Mouse (Mus musculus): ENCODE data around the gene Tpst2.

The Tpst2 gene

DNA sequence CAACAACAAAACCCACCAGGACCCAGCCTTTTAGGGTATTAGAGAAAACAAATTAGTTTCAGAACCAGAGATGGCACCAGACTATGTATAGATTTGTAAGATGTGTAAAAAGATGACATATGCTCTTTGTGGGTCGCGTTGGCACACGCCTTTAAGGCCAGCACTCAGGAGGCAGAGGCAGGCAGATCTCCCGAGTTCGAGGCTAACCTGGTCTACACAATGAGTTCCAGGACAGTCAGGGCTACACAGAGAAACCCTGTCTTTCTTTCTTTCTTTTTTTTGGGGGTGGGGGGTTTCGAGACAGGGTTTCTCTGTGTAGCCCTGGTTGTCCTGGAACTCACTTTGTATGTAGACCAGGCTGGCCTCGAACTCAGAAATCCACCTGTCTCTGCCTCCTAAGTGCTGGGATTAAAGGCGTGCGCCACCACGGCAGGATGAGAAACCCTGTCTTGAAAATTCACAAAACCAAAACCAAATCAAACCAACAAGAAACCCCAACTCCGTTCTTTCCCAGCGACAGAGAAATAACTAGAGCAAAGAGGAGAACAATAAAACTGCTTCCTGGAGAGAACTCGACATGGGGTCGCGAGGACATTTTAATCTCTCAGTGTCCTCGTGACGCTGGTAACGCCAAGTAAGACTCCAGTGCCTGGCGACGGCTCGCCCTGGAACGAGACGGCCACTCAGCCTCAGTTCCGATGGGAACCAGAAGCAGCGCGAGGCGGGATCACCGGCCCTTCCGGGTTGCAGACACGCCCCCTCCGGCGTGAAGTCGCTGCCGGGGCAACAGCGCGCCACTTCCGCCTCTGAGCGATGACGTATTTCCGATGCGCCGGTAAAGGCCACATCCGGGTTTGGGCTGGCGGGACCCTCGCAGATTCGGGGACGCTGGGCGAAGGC, 49.3 kb downstream of the Tpst2 start, which contains the start of gene Tfip11:
Gene Tfip11 (plus strand): TSS at position 813 of the 900 bp plus-strand sequence.
- in situ Hi-C loops (cut with MseI, MboI): no loop called here

DNA sequence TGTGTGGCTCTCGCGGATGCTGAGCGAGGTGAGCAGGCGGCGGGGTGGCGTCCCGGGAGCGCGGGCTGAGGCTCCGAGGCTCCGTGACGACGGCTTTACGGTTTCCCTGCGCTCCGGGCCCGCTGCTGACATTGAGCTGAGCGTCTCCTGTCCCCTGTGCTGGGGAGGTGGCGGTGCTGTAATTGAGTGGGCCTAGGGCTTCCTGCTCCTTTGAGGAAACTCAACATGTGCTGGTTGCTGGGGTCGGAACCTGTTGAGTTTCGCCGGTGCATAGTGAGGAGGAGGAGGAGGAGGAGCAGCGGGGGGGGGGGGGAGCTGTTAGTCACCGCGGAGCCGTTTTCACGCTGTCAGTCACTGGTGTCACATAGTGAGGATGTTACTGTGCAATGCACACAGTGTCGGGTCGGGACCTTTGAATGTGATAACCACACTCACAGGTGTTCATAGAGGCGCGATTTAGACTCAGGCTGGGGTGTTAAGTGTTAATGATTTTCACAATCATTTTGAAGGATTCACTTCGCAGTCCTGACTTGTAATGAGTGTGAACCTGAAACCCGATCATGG, 50.0 kb downstream of the Tpst2 start:
- in situ Hi-C loops (cut with MseI, MboI): no loop called here

DNA sequence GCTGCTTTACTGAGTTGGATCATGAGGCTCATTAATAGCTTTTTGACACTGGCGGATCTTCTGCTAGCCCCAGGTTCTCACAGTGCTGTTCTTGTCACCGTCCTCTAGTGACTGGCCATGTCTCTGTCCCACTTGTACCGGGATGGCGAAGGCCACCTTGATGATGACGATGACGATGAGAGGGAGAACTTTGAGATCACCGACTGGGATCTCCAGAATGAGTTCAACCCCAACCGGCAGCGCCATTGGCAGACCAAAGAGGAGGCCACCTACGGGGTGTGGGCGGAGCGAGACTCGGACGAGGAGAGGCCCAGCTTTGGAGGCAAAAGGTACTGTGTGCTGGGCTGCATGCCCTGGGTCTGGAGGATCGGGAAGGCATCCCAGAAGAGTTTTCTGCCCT, 51.4 kb downstream of the Tpst2 start:
- in situ Hi-C loops (cut with MseI, MboI): no loop called here

DNA sequence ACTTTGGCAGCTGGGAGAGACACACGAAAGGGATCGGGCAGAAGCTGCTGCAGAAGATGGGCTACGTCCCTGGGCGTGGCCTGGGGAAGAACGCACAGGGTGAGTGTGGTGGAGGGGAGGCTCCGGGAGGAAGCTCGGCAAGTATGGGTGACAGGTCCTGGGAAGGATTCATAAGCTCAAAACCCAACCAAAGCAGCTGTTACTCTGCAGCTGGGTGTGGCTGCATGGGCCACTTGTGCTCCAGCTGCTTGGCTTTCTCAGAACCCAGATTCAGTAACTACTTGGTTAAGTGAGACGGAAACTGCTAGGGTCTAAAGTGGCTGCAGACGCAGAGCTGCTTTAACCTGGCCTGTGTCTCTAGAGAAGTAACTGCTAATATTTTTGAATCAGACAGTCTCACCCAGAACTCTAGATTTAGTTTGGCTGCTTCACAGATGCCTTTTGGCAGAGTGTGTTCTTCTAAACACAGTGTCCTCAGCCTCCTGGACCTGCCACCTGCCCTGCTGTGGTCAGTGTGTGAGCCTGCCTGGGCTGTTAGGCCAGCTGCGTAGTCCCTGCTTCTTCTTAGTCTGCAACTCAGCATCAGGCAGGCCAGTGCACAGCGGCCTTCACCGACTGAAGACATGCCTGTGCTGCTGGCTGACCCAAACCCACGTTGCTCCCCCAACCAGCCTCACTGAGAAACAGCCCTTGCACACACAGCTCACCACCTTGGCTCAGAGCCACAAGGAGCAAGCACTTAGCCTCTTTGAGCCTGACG, 53.5 kb downstream of the Tpst2 start:
- in situ Hi-C loops (cut with MseI, MboI): no loop called here

DNA sequence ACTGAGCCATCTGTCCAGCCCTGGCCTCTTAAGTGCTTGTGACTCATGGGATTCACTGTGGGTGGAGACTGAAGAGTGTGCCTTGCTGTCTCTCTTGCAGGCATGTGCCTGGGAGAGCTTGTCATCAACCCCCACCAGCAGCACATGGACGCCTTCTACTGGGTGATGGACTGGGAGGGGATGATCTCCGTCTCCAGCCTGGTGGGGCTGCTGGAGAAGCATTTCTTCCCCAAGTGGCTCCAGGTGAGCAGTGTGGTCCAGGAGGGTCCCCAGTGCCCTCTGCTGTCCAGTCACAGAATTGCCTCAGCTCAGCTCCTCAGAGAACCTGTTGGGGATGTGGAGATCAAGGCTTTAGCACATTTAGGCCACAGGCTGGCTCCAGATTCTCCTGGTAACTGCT, 59.0 kb downstream of the Tpst2 start:
- in situ Hi-C loops (cut with MseI, MboI): no loop called here

DNA sequence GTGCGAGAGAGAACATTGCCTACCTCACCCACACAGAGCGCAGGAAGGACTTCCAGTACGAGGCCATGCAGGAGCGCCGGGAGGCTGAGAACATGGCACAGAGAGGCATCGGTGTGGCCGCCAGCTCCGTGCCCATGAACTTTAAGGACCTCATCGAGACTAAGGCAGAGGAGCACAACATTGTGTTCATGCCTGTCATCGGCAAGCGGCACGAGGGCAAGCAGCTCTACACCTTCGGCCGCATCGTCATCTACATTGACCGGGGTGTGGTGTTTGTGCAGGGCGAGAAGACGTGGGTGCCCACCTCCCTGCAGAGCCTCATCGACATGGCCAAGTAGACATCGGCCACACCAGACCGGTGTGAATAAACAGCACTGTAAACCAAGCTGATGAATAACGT, 60.5 kb downstream of the Tpst2 start:
- in situ Hi-C loops (cut with MseI, MboI): no loop called here

DNA sequence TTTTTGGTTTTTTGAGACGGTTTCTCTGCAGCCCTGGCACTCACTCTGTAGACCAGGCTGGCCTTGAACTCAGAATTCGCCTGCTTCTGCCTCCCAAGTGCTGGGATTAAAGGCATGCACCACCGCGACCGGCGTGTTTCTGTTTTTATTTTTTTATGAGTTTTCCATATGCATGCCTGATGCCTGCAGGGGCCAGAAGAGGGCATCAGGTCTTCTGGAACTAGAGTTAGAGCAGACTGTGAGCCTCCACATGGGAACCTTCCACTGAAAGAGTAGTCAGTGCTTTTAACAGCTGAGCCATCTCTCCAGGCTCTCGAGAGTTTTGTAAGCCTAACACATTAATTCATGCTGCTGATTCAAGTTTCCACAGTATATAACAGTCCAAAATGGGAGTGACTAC, 62.7 kb downstream of the Tpst2 start:
- in situ Hi-C loops (cut with MseI, MboI): no loop called here

DNA sequence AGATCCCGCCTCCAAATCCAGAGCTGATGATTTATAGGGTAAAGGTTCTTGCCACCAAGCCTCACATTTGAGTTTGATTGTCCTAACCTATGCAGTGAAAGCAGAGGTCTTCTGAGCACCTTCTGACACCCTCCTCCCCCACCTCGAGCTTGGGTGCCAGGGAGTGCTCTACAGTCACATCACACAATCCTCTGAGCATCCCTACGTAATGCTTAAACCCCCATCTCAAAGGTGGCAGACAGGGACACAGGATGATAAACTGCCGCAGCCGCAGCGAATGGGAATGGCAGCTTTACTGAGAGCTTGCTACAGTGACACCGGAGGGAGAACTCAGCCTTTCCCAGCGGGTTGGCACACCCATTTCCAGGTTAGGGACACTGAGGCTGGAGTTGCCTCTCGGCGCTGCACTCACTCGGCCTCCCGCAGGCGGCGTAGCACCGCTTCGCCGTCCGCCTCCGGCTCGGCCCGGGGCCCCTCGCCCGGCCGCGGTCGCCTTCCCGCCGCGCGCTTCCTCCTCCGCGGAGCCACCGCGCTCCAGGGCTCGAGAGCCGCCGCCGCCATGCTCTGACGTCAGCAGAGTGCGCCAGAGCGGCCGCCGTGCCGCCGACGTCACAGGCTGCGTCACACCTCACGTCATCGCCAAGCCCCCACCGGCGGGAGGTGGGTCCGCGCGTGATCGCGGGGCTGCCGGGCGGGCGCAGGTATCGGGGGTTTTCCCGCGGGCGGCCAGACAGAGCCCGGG, 66.1 kb downstream of the Tpst2 start, which contains the start of the genes Srrd and Hps4:
Gene Srrd (minus strand): TSS at position 578 of the 742 bp plus-strand sequence.
Gene Hps4 (plus strand): TSS at position 621 of the 742 bp plus-strand sequence.
- in situ Hi-C loops (cut with MseI, MboI): no loop called here

DNA sequence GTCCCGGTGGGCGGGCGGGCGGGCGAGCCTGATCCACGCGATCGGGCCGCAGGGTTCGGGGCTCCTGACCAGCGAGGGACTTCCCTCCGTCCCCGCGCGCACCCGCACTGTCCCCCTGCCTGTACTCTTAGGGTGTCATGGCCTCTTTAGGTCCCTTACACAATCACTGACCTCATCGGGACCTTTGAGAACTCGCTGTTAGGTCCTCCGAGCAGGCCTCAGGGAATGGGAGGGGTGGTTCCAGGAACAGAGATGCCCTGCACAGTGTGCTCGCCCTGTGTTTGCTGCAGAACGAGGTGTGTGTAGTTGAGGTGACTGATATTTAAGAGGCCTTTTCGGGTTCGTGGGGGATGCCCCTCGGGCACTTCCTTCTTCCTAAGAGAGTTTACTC, 66.7 kb downstream of the Tpst2 start:
- in situ Hi-C loops (cut with MseI, MboI): no loop called here

DNA sequence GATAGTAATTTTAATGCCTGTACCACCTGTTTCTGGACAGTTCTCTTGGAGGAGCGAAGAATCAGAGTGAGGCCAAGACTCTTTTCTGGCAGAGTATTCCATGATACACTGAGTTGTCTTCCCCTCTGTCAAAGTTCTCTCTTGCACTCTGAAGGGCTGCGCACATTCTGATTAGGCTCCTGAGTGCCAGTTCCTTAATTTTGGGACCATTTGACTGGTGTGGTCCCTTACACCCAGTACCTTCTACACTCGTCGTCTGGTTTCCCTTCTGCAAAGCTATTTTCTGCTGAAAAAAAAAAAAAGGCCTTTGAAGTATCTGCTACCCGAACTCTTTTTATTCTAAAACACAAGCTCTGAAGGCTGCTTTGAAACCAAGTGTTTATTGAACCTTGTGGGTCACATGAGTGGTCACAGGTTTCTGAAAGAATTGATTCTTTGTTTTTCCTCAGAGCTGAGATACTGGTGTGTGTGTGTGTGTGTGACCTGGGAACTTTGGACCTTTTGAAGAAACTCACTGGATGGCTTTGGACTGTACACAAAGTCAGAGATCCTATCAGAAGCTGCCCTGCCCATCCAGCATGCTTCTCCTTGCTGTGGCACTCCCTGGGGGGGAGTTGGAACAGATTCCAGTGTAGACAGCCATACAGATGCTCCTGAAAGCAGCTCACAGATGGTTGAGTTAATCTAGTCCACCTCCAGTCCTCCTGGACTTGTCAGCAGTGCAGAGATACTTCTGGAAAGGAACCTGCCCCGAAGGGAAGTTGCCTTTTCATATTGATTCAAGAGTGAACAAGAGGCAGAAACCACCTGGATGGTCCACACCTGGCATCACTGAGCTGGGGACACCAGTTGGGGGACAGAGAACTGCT, 67.8 kb downstream of the Tpst2 start:
- in situ Hi-C loops (cut with MseI, MboI): no loop called here

DNA sequence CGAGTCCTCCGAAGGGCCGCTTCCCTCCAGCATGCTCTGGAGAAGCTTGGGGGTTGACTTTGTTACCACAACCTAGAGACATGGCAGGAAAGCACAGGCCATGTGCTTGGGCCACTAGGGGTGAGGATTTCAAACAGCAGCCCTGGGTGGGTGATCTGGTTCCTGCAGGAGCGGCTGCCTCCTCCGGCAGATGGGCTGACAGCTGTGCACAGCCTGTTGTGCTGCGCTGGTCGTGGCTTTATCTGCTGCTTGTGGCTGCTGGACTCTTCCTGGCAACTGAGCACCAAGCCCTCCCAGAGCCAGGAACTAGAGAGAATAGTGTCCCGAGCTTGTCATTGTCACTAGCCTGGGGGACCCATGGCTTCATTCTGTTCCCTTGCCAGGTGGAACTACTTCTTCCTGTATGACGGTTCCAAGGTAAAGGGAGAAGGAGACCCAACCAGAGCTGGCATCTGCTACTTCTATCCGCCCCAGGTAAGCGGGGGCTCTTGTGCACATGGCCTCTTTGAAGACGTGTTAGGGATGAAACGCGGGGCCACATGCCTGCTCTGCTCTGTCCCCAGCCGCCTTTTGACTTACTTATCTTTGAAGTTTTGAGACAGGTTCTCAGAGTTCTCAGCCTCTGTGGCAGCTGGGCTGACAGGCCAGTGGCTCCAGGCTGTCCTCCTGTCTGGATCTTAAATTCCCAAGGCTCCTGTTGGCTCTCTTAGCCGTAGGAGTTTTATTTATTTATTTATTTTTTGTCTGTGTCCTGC, 69.9 kb downstream of the Tpst2 start:
- in situ Hi-C loops (cut with MseI, MboI): no loop called here

DNA sequence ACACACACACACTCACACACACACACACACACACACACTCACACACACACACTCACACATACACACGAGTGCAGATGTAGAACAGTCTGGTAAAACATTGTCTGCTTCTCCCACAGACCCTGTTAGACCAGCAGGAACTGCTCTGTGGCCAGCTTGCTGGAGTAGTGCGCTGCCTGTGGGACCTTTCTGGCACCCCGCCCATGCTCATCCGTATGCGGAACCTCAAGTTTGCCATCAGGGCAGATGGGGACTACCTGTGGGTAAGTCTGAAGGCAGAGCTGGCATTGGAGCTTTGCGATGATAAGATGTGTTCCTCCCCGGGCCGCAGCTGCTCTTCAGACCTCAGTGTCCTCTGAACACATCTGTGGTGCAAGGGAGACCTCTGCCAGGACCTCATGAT, 72.7 kb downstream of the Tpst2 start:
- in situ Hi-C loops (cut with MseI, MboI): no loop called here

DNA sequence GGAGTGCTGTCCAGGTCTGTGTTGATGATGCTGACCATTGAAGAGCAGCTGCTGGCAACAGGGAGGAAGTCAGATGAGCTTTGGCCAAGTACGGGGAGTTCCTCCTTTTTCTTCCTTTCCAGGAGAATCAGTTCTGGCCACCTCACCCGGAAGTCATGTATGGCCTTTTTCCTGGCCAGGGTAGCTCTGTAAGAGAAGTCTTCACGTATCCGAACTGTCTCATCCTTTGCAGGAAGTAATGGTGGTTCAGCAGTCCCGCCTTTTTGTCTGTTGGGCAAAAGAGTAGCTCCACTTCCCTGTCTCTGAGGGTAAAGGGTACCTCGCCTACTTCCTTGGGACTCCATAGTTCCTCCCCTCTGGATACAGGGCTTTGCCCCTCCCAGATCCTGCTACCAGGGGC, 79.0 kb downstream of the Tpst2 start:
- in situ Hi-C loops (cut with MseI, MboI): no loop called here

DNA sequence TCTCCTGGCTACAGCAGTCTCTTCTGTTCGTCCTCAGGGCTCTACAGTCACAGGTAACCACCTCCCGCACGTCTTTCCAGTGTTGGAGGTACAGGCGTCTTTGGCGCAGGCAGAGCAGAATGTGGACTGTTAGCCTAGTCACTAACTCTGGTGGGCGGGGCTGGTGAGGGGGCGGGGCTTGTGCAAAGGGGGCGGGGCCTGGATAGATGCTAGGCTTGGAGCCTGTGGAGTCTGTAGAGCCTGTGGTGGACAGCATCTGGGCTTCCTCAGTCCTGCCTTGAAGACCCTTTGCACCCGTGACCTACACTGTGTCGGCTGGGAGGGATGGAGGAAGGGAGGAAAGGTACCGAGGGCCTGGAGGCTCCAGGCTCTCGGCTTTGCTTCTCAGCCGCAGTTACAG, 79.4 kb downstream of the Tpst2 start, which contains the start of gene Gm6583:
Gene Gm6583 (minus strand): TSS at position 124 of the 400 bp plus-strand sequence.
- in situ Hi-C loops (cut with MseI, MboI): no loop called here

DNA sequence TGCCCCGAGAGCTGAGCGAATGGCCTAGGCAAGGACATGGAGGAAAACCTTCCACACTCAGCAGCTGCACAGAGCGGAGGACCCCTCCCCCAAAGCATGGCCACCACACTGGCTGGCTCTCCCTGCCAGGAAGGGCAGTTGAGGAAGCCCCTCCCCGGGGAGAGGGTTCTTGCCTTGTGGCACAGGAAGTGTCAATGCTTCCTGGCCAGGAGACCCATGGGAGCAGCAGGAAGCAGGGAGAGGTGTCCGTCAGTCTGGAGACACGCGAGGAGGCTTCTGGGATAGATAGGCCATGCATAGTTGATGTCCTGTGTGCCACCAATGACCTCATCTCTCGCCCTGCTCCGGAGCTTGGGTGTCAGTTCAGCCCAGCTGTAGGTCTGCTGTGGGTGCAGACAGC, 79.8 kb downstream of the Tpst2 start:
- in situ Hi-C loops (cut with MseI, MboI): no loop called here

DNA sequence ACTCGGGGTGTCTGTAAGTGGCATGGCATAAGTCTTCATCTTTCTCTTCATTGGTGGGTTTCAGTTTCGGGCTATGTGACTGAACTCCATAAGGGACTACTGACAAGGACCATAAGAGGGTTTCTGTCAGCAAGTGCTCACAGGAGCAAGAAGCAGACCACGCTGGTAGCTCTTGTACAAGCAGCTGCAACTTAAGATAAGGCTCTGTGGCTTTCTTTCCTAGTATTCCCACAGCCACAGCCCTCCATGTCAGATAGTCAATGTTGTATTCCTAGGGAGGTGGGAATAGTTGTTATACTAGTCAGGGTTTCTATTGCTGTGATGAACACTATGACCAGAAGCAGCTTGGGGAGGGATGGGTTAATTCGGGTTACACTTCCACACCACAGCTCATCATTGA, 83.0 kb downstream of the Tpst2 start:
- in situ Hi-C loops (cut with MseI, MboI): no loop called here

DNA sequence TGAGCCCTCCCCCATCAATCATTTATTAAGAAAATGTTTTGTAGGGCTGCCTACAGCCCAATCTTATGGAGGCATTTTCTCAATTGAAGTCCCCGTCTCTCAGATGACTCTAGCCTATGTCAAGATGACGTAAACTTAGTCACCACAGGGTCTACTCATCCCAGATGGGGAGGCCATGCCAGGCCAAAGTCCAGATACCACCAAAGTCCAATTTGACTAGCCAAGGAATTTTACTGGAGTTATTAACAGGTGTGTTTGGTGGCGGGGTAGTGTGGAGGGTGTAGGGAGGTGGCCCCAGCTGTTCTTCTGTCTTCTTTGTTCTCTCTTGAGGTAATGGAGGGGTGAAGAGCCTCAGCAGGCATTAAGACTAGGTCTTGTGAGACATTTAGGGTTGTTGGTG, 83.6 kb downstream of the Tpst2 start:
- in situ Hi-C loops (cut with MseI, MboI): no loop called here

DNA sequence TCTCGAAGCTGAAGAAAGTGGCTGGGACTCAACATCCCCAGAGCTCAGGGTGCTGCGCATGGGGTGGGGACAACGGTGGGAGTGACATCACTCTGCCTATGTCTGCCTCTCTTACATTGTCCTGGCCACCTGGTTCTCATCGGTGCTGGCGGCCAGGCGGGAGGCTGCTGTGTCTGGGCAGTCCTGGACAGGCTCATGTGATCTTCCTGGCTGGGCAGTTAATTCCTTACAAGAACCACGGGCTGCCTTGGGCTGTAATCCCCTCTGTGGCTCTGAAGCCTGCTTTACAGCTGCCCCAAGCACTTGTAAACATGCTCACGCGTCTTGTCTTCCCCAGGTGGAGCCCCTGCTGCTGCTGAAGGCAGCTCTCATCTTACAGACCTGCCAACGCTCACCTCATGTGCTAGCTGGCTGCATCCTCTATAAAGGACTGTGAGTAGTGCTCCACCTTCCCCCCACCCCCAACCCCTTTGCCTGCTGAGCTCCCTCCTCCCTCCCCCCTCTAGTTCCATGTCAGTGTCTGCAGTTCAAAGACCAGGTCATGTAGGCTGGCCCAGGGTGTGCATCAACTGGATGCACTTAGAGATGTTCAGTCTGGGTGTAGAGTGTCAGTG, 87.8 kb downstream of the Tpst2 start:
- in situ Hi-C loops (cut with MseI, MboI): no loop called here
